Mouse (Mus musculus): Measurements from ENCODE around the gene Eya4.

DNA sequence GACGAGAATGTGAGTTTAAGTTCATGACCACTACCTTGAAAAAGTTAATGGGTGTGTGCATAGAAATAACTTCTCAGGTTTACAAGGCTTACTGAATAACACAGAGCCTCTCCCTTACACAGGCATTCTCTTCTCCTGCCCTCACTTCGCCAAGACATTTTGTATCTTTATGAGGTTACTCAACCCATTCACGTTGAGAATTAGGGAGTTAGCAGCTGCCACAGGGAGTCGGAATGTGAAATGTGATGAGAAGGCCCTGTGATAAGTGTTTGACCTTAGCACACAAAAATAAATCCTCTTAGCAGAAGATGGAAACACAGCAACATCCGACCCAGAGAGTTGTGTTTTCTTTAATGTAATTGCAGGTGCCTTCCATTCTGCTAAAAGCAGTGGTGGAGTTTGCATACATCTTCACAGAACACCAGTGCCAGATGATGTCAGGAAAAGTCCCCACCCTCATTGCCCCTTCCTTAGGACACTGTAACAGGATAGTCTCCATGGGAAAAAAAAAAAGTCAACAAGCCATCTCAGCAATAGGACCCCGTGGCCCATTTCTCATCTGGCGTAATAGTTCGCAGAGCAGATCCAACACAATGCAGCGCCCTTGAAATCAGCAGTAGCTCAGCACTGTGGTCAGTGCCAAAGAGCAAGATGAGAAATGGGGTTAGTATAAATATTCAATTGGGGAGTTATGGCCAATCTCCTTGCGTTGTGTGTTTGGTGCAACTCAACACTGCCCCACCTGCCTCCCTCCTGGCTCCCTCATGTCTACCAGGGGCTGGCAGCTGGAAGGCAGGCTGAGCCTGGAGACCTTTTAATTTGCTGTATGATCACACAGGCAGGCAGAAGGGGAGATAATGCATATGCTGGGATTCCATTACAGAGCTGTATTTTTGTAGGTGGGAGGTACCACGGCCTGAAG lies 168.8 kb downstream of the Eya4 start:
- TF ChIP-seq CTCF (IDR thresholded peaks at IDR 0.05; ENCODE audit: extremely low read depth, insufficient read depth, insufficient read length, insufficient replicate concordance) (no peak), POLR2A (IDR thresholded peaks at IDR 0.05; ENCODE audit: low read depth, low read length) (no peak)

All from spleen, adult 2 months (tissue).